Mouse (Mus musculus) thymus, postnatal 25 days (tissue): ENCODE results near the gene Sntb2.

Experiments used
- DNase-seq: peaks from one replicate; pipeline ENCODE4 v3.0.0; 2022

Sntb2 gene

GRCm38 (mm10) chr8:107040632-107041031, 105.1 kb downstream of the Sntb2 start:
- no peak for DNase-seq

GRCm38 (mm10) chr8:107045478-107045877, 109.9 kb downstream of the Sntb2 start:
- DNase-seq, result no peak

GRCm38 (mm10) chr8:107046976-107047375, 111.4 kb downstream of the Sntb2 start:
- DNase-seq, result no peak

- DNase-seq, result peak; percentile 81
Observed at GRCm38 (mm10) chr8:107048061-107048941, 112.8 kb downstream of the Sntb2 start, which contains the start of gene Pdf. Pdf (minus strand) TSS chr8:107048614.

GRCm38 (mm10) chr8:107049480-107049879, 113.9 kb downstream of the Sntb2 start:
- no peak for DNase-seq

- DNase-seq, result no peak
Observed at GRCm38 (mm10) chr8:107052046-107052445, 116.5 kb downstream of the Sntb2 start.

GRCm38 (mm10) chr8:107056076-107056972, 120.8 kb downstream of the Sntb2 start, which contains the start of the genes Cog8 and Nip7:
Cog8 (minus strand) TSS chr8:107056689.
Nip7 (plus strand) TSS chr8:107056877.
- peak; percentile 93 for DNase-seq

GRCm38 (mm10) chr8:107056973-107057369, 121.4 kb downstream of the Sntb2 start:
- DNase-seq, result peak; percentile 6

- DNase-seq, result no peak
Observed at GRCm38 (mm10) chr8:107062613-107063012, 127.1 kb downstream of the Sntb2 start.

GRCm38 (mm10) chr8:107065511-107066496, 130.3 kb downstream of the Sntb2 start, which contains the start of gene Tmed6:
Tmed6 (minus strand) TSS chr8:107065644.
- DNase-seq, result no peak
